Mouse (Mus musculus) fat pad, adult 2 months (tissue): ENCODE data around the gene Trpm2.
"Not testable (repeated sequence)": the region's sequence is repeated elsewhere in the genome, so short reads cannot be mapped to it uniquely, and the experiment has no call there.

ENCODE experiments used
- DNase-seq: peaks from one replicate; pipeline ENCODE4 v3.0.0-alpha.2; 2011; ENCODE audit warnings: low read depth, low spot score; ENCODE audit errors: extremely low read depth

Trpm2 gene

GRCm38 (mm10) chr10:77970481-77970880 is at the start of gene Trpm2:
Gene Trpm2, minus strand, starts transcription at chr10:77970563.
- DNase-seq, result no peak

GRCm38 (mm10) chr10:78019984-78020383 is 49.6 kb upstream of the Trpm2 start:
- not testable (repeated sequence) for DNase-seq

GRCm38 (mm10) chr10:78019291-78019690 is 48.9 kb upstream of the Trpm2 start:
- DNase-seq, result no peak

GRCm38 (mm10) chr10:78018797-78019203 is 48.4 kb upstream of the Trpm2 start:
- no peak for DNase-seq

- DNase-seq, result no peak
Measured at GRCm38 (mm10) chr10:78016366-78016765, 46.0 kb upstream of the Trpm2 start.

GRCm38 (mm10) chr10:78015489-78015888 is 45.1 kb upstream of the Trpm2 start:
- peak; percentile 23 for DNase-seq

- DNase-seq, result no peak
Measured at GRCm38 (mm10) chr10:78012661-78013495, 42.5 kb upstream of the Trpm2 start.

- DNase-seq, result not testable (repeated sequence)
Measured at GRCm38 (mm10) chr10:78011116-78011515, 40.8 kb upstream of the Trpm2 start.

GRCm38 (mm10) chr10:78010335-78010734 is 40.0 kb upstream of the Trpm2 start:
- no peak for DNase-seq

- peak; percentile 77 for DNase-seq
Measured at GRCm38 (mm10) chr10:78009945-78010293, 39.6 kb upstream of the Trpm2 start, which contains the start of gene Pfkl. Gene Pfkl, minus strand, starts transcription at chr10:78010083.

GRCm38 (mm10) chr10:78009184-78009944 is 39.0 kb upstream of the Trpm2 start:
- no peak for DNase-seq

- no peak for DNase-seq
Measured at GRCm38 (mm10) chr10:78008169-78008568, 37.8 kb upstream of the Trpm2 start.

- DNase-seq, result no peak
Measured at GRCm38 (mm10) chr10:78007203-78007602, 36.8 kb upstream of the Trpm2 start.

- DNase-seq, result no peak
Measured at GRCm38 (mm10) chr10:78005791-78006438, 35.6 kb upstream of the Trpm2 start.

GRCm38 (mm10) chr10:78004479-78005100 is 34.2 kb upstream of the Trpm2 start:
- DNase-seq, result no peak

GRCm38 (mm10) chr10:78002316-78002715 is 32.0 kb upstream of the Trpm2 start:
- DNase-seq, result no peak

GRCm38 (mm10) chr10:78001796-78002195 is 31.4 kb upstream of the Trpm2 start:
- no peak for DNase-seq

- no peak for DNase-seq
Measured at GRCm38 (mm10) chr10:78000200-78000599, 29.8 kb upstream of the Trpm2 start.

GRCm38 (mm10) chr10:77995639-77996038 is 25.3 kb upstream of the Trpm2 start:
- no peak for DNase-seq

- no peak for DNase-seq
Measured at GRCm38 (mm10) chr10:77985775-77986174, 15.4 kb upstream of the Trpm2 start.

- DNase-seq, result no peak
Measured at GRCm38 (mm10) chr10:77984660-77985059, 14.3 kb upstream of the Trpm2 start.
